Mouse (Mus musculus) left cerebral cortex, postnatal 36 days (tissue): Measurements from ENCODE around the gene Bbs2. TPM values are rescaled to one million over a fixed set of nuclear protein-coding genes. Genes with fewer than 3 reads are reported as not detected.
"Not testable (repeated sequence)": the region's sequence is repeated elsewhere in the genome, so short reads cannot be mapped to it uniquely, and the experiment has no call there.

Experiments
- DNase-seq, 2 experiments: peaks; one replicate each; pipeline ENCODE4 v3.0.0; 2021 to 2022; ENCODE audit warnings: low spot score in 2 of 2, mixed read lengths in 1 of 2
- intact Hi-C: fragments of 180-260 bp; cut with DNase I; formaldehyde crosslinking; loops from one replicate; pipeline ENCODE4 v1.15.1; 2025
- total RNA-seq, 2 experiments: library from RNA; stranded (reverse); gene quantifications; 2 replicates each; pipeline ENCODE4 v1.2.3; 2021

Bbs2 gene
- 10 to 100 TPM; 25.4 to 35.3 TPM for total RNA-seq

DNA sequence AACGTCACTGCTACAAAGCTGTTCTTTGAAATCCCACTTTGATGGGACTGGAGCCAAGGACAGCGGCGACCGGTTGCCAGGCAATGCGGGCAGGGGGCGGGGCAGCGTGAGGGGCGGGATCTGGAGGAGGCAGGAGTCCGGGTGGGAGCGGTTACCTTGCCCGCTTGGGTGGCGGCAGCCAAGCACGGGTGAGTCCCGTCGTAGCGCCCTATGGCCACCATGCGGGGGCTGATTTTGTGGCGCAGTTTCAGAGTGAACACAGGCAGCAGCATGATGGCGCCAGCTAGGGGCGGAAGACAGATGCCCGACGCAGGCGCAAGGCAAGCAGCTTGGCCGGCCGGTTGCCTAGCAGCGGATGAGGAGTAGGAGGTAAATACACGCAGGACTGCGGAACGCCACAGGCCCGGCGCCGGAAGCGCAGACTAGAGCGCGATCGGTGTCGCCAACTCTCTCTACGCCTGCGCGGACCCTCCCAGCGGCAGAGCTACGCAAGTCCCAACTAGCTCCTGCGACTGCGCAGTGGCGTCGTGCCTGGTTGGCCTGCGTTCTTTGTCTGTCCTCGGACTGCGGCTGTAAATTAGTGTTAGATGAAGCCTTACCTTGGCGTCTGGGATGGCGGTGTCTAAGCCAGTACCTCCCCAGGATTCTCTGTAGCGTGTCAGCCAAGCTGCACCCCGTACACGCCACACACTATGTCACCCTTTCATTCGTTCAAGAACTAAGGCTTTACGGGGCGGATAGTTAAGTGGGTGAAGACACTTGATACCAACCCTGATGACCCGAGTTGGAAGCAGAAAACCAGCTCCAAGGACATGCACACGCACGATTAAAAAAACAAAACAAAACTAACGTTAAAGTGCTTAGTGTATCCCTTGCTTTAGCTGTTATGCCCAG lies at the start of gene Bbs2:
Gene Bbs2 (minus strand): TSS at position 848 of the 894 bp plus-strand sequence.
- DNase-seq, result peak; percentile 100
- intact Hi-C loops, result loop anchor here (2.0 kb wide), 1 partner anchor 54 kb away; the partner anchor contains the start of gene Mt3

DNA sequence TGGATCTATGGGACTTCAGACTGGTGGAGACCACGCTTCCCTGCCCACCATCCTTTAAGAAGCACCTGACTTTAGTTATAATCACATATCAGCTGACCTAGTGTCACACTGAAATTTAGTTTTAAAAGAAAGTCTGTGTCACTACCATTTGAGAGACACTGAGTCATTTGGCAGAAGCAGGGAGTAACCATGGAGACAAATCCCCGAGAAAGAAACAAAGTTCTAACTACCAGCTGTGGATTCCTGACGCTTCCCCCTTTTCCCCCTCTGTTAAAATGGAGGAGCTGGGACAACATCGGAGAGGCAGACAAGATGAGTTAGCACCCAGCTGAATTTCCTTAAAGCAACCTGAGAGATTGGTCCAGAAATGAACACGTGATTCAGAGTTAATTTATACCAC lies 49.5 kb upstream of the Bbs2 start:
- no peak for DNase-seq
- intact Hi-C loops, result no loop called here

DNA sequence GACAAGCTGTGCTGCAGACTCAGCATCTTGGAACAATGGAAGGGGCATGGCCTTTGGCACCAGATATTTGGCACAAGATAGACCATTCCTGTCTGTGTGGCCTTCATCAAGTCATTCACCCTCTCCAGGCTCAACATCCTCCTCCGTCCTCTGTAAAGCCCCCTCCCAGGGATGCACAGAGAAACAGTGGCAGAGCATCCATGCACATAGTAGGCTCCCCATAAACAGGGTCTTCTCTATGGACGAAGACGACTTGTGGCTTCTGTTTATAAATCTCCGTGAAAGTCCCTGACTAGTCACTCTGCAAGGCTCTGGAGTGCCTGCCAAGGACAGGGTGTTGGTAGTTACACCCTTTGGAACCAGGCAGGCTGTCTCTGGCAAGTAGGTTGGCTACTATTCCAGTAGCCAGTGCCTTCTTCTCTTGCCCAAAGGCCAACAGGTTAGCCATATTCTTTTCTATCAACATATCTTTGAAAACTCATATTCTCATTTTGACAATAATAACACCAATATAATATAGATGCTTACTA lies 41.6 kb upstream of the Bbs2 start:
- DNase-seq, result no peak
- intact Hi-C loops, result no loop called here

DNA sequence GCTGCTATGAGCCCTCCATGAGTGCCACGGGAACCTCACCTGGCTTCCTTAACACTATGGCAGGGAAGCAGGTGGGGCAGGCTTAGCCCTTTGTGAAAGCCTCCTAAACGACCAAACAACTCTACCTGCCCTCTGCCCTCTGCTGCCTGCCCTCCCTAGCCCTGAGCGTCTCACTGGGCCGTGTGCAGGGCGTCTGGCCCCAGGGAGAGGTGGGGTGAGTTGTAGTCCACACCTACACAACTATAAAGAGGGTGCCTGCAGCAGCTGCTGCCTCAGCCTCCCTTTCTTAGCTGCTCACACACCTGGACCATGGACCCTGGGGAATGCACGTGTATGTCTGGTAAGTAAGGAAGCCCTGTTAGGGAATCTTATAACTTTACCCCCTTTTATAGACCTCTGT lies 38.2 kb upstream of the Bbs2 start, which contains the start of gene Mt4:
Gene Mt4 (plus strand): TSS at position 265 of the 400 bp plus-strand sequence.
- intact Hi-C loops, result no loop called here
- no peak for DNase-seq

DNA sequence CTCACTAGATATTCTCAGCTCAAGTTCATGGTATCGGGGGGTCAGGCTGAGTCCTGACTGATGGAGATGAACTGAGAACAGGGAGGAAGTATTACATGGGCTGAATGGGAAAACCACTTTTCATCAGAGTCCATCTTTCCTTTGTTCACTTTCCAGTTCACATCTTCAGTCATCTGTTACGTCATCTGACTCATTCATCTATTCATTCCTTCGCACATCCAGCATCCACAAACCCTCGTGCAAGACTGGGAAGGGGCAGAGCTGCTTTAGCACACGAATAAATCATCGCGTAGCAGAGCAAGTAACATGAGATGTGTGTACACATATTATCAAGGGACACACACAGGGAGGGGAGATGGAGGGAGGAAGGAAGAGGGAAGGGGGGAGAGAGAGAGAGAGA lies 37.5 kb upstream of the Bbs2 start:
- no peak for DNase-seq
- intact Hi-C loops, result no loop called here

DNA sequence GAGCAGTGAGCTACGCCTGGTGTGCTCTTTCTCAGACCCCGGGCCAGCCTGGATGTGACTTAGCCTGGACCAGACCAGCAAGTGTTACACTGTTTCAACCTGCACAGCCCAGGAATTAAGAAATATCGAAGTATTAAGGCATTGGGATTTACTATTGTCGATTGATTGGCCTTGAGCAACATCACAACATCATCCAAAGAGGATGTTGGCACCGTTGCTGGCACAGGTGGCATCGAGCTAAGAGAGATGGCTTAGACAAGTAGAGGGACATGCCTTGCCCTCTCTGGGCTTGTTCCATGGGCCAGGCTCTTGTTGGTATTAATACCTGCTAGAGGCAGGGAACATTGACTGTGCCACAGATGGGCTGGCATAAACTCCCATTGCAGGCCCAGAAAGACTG lies 36.8 kb upstream of the Bbs2 start:
- intact Hi-C loops, result no loop called here
- no peak for DNase-seq

DNA sequence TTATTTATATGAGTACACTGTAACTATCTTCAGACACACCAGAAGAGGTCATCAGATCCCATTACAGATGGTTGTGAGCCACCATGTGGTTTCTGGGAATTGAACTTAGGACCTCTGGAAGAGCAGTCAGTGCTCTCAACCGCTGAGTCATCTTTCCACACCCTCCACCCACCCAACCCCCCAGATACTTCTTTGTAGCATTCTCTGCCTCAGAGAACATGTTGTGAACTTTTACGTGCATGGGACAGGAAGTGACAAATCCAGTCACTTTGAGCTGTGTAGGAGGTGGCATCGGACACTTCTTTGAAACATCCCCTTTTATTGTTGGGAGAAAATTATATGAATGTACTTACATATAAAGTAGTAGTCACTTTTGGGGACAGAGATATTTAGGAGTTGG lies 35.9 kb upstream of the Bbs2 start:
- intact Hi-C loops, DNase-seq: not testable (repeated sequence)

DNA sequence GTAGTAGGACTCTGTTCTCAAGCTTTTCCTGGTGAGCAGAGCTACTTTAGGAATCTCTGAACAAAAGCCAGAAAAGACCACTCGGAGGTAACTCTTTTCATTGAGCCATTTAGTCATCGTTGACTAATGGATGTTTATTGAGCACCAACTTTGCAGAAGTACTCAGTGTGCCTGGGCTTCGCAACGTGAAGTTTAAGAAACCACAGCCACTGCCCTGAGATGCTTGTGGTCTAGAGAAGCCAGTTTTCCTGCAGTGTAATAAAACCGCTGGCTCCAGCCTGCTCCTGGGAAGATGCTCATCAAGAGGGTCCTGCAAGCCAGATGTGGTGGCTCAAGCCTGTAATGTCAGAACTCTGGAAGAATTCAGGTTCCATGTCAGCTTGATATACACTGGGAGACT lies 33.4 kb upstream of the Bbs2 start:
- no peak for DNase-seq
- intact Hi-C loops, result no loop called here

DNA sequence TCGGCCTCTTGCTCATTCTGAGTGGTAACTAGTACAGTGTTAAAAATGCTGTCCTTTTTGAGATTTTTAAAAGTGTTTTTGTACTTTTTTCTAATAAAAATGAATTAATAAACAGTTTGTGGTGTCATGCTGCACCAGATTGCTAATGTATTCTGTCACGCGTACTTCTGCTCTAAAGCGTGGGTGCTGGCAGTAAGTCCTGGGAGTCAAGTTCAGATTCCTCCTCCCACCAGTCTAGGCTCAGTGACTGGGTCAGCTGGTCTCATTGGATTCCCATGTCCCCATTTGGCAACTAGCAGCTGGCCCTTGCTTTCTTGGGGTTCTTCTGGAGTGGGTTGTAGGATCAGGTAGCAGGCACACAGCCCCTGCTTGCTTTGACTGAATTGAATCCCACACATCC lies 31.4 kb upstream of the Bbs2 start:
- no peak for DNase-seq
- intact Hi-C loops, result no loop called here

DNA sequence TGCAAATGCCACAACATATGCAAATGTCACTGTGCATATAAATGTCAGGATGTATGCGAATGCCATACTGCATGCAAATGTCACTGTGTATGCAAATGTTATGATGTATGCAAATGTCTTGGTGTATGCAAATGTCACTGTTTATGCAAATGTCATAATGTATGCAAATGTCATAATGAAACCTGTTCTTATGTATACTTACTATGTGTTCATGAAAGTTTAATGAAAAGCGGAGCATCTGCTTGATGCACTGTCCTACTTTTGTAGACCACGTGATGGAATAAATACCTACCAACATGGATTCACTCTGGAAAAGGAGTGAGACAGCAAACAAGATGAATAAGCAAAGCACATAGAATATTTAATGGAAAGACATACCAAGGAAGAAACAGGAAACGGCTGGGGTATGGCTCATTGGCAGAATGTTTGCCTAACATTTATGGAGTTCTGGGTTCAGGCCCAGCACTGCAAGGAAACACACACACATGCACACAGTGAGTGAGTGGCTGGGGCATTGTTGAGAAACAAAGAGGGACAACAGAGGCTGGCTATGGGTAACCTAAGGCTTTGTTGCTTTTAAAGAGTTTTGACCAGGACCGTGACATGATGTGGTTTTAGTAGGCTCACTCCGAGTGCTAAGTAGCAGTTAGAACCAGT lies 30.5 kb upstream of the Bbs2 start:
- no peak for DNase-seq

DNA sequence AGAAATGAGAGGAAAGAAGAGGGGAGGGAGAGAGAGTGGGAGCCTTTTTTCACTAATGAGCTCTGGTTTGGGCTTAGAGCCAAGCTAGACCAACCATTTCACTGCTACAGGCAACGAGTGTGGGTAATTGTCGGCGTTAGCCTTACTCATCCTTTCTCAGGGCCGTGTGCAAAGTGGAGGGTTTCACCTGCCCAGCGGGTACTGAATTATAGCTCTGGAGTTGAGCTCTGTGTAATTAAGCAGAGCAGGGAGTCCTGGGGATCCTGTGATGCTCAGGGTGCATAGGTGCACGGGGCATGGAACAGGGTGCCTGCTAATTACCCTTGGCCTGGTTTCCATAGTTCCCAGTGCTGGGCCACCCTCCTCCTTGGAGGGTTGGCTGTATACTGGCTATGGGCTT lies 29.0 kb upstream of the Bbs2 start:
- intact Hi-C loops, result no loop called here
- no peak for DNase-seq

More for the DNA sequence above, 30.5 kb upstream of the Bbs2 start:
- intact Hi-C loops, result no loop called here

DNA sequence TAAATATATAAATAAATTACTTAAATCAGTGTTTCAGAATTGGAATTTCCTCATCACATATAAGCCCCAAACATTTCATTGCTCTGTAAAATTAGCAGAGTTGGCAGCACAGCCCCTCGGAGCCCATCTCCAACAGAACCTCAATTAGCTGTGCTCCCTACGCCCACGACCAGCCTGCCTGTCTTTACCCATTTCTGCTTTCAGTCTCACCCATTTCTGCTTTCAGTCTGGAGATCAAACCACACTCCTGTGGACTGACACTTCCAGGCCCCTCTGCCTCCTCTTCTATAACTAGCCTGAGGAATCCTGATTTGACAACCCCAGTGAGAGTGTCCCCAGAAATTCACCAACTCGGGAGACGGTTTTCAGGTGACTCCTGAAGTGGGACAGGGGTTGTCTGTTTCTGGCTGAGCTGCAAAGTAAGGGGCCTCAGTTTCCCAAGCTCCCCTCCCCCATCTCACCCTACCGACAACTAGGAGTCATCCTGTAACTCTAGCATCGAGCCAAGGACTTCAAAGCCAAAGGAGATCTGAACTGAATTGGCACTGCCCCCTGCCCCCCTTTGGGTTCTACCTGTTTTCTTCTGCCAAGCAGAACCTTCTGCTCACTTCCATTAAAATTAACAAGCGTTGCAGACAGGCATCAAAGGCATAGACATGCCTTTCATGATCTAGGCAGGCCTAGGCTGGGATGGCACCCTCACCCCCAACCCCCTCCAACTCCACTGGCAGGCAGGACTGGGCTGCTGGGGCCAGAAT lies 24.2 kb upstream of the Bbs2 start:
- no peak for DNase-seq
- intact Hi-C loops, result no loop called here

DNA sequence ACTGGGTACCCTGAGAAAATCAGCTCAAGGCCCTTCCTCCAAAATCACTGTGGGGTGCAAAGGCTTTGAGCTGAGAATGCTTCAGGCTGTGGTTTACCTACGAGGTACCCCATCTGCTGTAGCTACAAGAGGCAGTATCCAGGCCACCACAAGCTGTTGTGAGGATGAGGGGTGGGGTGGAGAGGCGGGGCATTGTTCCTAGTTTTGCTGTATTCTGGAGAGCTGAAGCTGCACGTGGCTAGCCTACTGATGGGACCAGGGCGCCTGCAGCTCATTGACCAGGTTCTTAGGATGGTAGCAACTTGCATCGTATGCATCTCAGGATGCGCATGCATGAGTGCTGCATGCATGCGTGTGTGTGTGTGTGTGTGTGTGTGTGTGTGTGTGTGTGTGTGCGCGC lies 22.9 kb upstream of the Bbs2 start:
- intact Hi-C loops, result no loop called here

DNA sequence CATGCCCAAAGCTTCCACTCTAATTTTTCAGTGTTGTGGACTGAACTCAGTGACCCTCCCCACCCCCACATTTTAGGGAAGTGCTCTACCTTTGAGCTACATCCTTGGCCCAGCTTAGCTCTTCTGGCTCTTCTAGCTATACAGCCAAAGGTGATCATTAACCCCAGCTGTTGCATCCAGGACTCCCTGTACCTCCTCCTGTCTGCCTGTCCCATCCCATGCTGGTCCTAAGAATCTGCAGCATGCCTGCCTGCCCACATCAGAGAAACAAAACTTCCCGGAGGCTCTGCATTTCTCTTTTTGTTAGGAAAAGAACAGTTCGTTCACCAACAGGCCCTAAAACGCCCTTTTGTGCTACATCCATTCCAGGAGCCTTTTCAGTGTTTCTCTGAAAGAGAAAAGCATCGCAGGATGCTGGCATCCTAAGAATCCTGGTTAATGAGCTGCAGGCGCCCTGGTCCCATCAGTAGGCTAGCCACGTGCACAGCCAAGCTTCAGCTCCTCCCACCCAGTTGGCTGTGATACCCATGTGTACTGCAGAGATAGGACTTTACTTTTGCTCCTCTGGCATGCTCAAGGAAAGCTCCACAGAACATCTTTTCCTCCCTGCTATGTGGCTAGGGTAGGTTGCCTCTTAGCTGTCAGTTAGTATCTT lies 20.2 kb upstream of the Bbs2 start:
- peak; percentile 45 to 48 for DNase-seq
- intact Hi-C loops, result no loop called here

More for the DNA sequence above, 22.9 kb upstream of the Bbs2 start:
- DNase-seq, result no peak

DNA sequence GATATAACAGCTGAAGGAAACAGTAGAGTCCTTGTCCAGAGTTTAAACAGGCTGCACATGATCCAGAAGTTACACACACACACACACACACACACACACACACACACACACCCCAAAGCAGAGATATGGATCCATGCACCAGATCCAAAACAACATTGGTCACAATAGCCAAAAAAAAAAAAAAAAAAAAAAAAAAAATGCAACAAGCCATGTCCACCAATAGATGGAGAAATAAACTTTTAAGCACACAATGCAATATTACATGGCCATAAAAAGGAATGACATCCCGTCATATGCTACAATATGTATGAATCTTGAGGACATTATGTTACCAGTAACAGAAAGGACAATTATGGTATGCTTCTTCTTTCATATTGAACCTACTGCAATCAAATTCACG lies 15.2 kb upstream of the Bbs2 start:
- intact Hi-C loops, result no loop called here

DNA sequence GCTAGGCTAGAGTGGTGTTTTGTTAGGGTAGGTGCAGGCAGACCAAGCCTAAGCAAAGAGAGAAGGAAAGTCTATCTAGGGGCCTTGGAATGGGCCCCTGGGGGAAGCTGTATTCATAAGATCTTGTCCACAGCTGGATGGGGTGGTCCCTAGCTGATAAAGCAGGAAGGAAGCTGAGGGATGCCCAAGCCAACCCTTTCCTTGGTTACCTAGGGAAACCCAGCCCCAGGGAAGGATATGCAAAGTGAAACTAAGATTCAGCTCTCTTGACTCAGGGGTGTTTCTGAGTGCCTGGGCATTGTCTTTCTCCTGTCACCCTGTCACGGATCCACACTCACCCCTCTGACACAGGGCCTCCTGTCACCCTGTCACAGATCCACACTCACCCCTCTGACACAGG lies 14.7 kb upstream of the Bbs2 start:
- intact Hi-C loops, result no loop called here
- no peak for DNase-seq

More for the DNA sequence above, 15.2 kb upstream of the Bbs2 start:
- no peak for DNase-seq

DNA sequence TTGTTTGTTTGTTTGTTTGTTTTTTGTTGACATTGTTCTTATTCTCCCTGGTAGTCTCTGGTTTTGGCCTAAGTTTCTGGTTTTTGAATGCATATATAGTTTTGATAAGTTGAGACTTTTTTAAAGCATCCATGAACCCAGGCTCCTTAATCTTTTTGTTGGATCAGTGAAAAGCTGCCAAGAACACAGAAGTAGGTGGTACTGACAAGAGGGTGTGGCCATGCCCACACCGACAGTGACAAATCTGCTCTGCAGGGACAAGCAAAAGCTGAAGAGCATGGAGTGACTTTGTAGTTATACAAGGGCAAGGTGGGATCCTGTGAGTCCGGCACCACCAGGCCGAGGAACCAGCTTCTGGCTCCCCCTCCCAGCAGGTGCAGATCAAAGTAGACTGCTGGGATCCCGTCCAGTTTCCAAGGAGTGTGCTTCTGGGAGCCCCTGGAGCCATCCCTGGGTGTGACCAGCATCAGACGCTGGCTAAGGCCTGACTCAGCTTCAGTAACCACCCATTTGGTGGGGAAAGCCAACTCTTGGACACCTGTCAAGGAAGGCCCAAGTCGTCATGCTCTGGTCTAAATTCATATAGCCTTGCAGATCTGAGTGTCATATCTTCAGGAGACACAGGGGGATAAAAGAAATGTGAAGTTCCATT lies 11.9 kb upstream of the Bbs2 start:
- intact Hi-C loops, result no loop called here
- DNase-seq, result no peak

DNA sequence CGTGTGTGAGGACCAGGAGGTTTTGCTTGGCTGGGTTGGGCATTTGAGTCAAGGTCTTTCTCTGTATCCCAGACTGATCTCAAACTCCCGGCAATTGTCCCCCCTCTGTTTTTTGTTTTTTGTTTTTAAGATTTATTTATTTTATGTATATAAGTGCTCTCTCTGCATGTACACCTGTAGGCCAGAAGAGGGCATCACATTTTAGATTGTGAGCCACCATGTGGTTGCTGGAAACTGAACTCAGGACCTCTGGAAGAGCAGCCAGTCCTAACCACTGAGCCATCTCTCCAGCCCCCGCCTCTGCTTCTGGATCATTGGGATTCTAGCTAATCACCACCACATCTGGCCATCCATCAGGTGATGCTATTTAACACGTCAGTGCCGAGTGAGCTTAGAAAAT lies 11.1 kb upstream of the Bbs2 start:
- DNase-seq, result no peak
- intact Hi-C loops, result no loop called here

DNA sequence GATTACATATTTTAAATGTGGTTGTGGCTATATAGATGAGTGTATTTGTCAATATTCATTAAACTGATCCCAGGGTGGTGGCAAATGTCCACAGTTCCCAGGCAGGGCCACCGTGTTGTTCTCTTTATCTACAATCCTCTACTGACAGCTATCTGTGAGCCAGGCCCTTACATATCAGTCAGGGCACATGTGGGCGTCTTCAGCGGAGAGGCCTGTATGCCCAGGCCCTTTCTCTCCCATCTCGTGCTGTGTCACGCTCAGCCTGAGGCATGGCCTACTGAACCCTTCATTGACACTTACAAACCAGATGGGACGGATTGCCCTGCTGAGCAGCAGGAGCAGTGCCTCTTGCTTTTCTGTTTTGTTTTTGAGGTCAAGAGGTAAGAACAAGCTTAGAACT lies 10.7 kb upstream of the Bbs2 start:
- no peak for DNase-seq
- intact Hi-C loops, result no loop called here
